Mouse (Mus musculus): ENCODE results near the gene Fuz. TPM values are rescaled to one million over a fixed set of nuclear protein-coding genes. Genes with fewer than 3 reads are reported as not detected.

Fuz gene
- polyA plus RNA-seq, 1 experiment: 9.8 TPM

- Histone ChIP-seq H3ac (ENCODE audit: control insufficient read depth, insufficient read length, low read depth) (peak overlapping the region; percentile 56), H3K79me2 (ENCODE audit: control insufficient read depth, insufficient read depth) (peaks cover 52% of the 10 kb centered on the region), H3K79me3 (ENCODE audit: low read depth) (peaks cover 35% of the 10 kb centered on the region), H3K36me3 (ENCODE audit: control insufficient read depth, insufficient read depth) (peaks cover 23% of the 10 kb centered on the region), H3K4me3 (ENCODE audit: insufficient read depth, poor library complexity, severe bottlenecking) (peak overlapping the region; percentile 78), H3K27me3 (ENCODE audit: control insufficient read depth, insufficient read depth, insufficient read length) (no peaks in the 10 kb centered on the region)
- TF ChIP-seq MAX (IDR thresholded peaks at IDR 0.05): no peak
- TF ChIP-seq FOSL1 (IDR thresholded peaks at IDR 0.05; ENCODE audit: insufficient read depth, low read length, poor library complexity, severe bottlenecking): no peak
These were observed 28.1 kb upstream of the Fuz start for GRCm38 (mm10) chr7:44867802-44868201.

GRCm38 (mm10) chr7:44868465-44868864 is 27.4 kb upstream of the Fuz start:
- peaks cover 52% of the 10 kb centered on the region for H3K79me2 ChIP-seq (ENCODE audit: control insufficient read depth, insufficient read depth)
- peak overlapping the region; percentile 78 for H3K4me3 ChIP-seq (ENCODE audit: insufficient read depth, poor library complexity, severe bottlenecking)
- TF ChIP-seq MAX (IDR thresholded peaks at IDR 0.05) (no peak), USF1 (IDR thresholded peaks at IDR 0.05; ENCODE audit: low read depth) (no peak), MYOG (IDR thresholded peaks at IDR 0.05; ENCODE audit: control insufficient read depth, extremely low read depth, insufficient read length) (no peak), FOSL1 (IDR thresholded peaks at IDR 0.05; ENCODE audit: insufficient read depth, low read length, poor library complexity, severe bottlenecking) (no peak), MYOD1 (IDR thresholded peaks at IDR 0.05; ENCODE audit: control insufficient read depth, insufficient read length, low read depth) (no peak), CTCF (IDR thresholded peaks at IDR 0.05; ENCODE audit: control insufficient read depth, insufficient read depth, insufficient read length) (no peak), CEBPB (IDR thresholded peaks at IDR 0.05; ENCODE audit: low read depth) (no peak)
- peak overlapping the region; percentile 57 for H3ac ChIP-seq (ENCODE audit: control insufficient read depth, insufficient read length, low read depth)
- H3K27me3 ChIP-seq (ENCODE audit: control insufficient read depth, insufficient read depth, insufficient read length): no peaks in the 10 kb centered on the region
- H3K79me3 ChIP-seq (ENCODE audit: low read depth): peaks cover 35% of the 10 kb centered on the region
- H3K36me3 ChIP-seq (ENCODE audit: control insufficient read depth, insufficient read depth): peaks cover 21% of the 10 kb centered on the region

- Histone ChIP-seq H3K4me3 (ENCODE audit: insufficient read depth, poor library complexity, severe bottlenecking) (peak overlapping the region; percentile 78), H3K79me2 (ENCODE audit: control insufficient read depth, insufficient read depth) (peaks cover 47% of the 10 kb centered on the region), H3K36me3 (ENCODE audit: control insufficient read depth, insufficient read depth) (peaks cover 16% of the 10 kb centered on the region), H3ac (ENCODE audit: control insufficient read depth, insufficient read length, low read depth) (peak overlapping the region; percentile 87), H3K27me3 (ENCODE audit: control insufficient read depth, insufficient read depth, insufficient read length) (no peaks in the 10 kb centered on the region), H3K79me3 (ENCODE audit: low read depth) (peaks cover 35% of the 10 kb centered on the region)
- TF ChIP-seq MYOD1 (IDR thresholded peaks at IDR 0.05; ENCODE audit: control insufficient read depth, insufficient read length, low read depth) (no peak), MAX (IDR thresholded peaks at IDR 0.05) (no peak), CEBPB (IDR thresholded peaks at IDR 0.05; ENCODE audit: low read depth) (no peak), CTCF (IDR thresholded peaks at IDR 0.05; ENCODE audit: control insufficient read depth, insufficient read depth, insufficient read length) (no peak), MYOG (IDR thresholded peaks at IDR 0.05; ENCODE audit: control insufficient read depth, extremely low read depth, insufficient read length) (no peak), FOSL1 (IDR thresholded peaks at IDR 0.05; ENCODE audit: insufficient read depth, low read length, poor library complexity, severe bottlenecking) (no peak), USF1 (IDR thresholded peaks at IDR 0.05; ENCODE audit: low read depth) (no peak)
These were observed 26.8 kb upstream of the Fuz start for GRCm38 (mm10) chr7:44868919-44869696.

GRCm38 (mm10) chr7:44869697-44870528 is 26.0 kb upstream of the Fuz start, which contains the start of gene Ptov1:
Gene Ptov1, minus strand, starts transcription at chr7:44869788.
- Histone ChIP-seq H3K4me3 (ENCODE audit: insufficient read depth, poor library complexity, severe bottlenecking) (peak within 1 kb of the TSS; percentile 78), H3K36me3 (ENCODE audit: control insufficient read depth, insufficient read depth) (peaks cover 8% of the 10 kb centered on the region), H3K79me3 (ENCODE audit: low read depth) (peaks cover 33% of the 10 kb centered on the region), H3K27me3 (ENCODE audit: control insufficient read depth, insufficient read depth, insufficient read length) (no peaks in the 10 kb centered on the region), H3ac (ENCODE audit: control insufficient read depth, insufficient read length, low read depth) (peak within 1 kb of the TSS; percentile 87), H3K79me2 (ENCODE audit: control insufficient read depth, insufficient read depth) (peaks cover 39% of the 10 kb centered on the region)
- no peak for TF ChIP-seq MYOD1 (IDR thresholded peaks at IDR 0.05; ENCODE audit: control insufficient read depth, insufficient read length, low read depth)
- TF ChIP-seq CEBPB (IDR thresholded peaks at IDR 0.05; ENCODE audit: low read depth): no peak
- TF ChIP-seq MYOG (IDR thresholded peaks at IDR 0.05; ENCODE audit: control insufficient read depth, extremely low read depth, insufficient read length): no peak
- no peak for TF ChIP-seq CTCF (IDR thresholded peaks at IDR 0.05; ENCODE audit: control insufficient read depth, insufficient read depth, insufficient read length)
- no peak for TF ChIP-seq FOSL1 (IDR thresholded peaks at IDR 0.05; ENCODE audit: insufficient read depth, low read length, poor library complexity, severe bottlenecking)
- TF ChIP-seq MAX (IDR thresholded peaks at IDR 0.05): no peak

GRCm38 (mm10) chr7:44870614-44871013 is 25.3 kb upstream of the Fuz start:
- TF ChIP-seq MAX (IDR thresholded peaks at IDR 0.05) (no peak), MYOD1 (IDR thresholded peaks at IDR 0.05; ENCODE audit: control insufficient read depth, insufficient read length, low read depth) (no peak), MYOG (IDR thresholded peaks at IDR 0.05; ENCODE audit: control insufficient read depth, extremely low read depth, insufficient read length) (no peak), FOSL1 (IDR thresholded peaks at IDR 0.05; ENCODE audit: insufficient read depth, low read length, poor library complexity, severe bottlenecking) (no peak), USF1 (IDR thresholded peaks at IDR 0.05; ENCODE audit: low read depth) (no peak), CTCF (IDR thresholded peaks at IDR 0.05; ENCODE audit: control insufficient read depth, insufficient read depth, insufficient read length) (no peak), CEBPB (IDR thresholded peaks at IDR 0.05; ENCODE audit: low read depth) (no peak)
- H3K79me3 ChIP-seq (ENCODE audit: low read depth): peaks cover 28% of the 10 kb centered on the region
- peaks cover 32% of the 10 kb centered on the region for H3K79me2 ChIP-seq (ENCODE audit: control insufficient read depth, insufficient read depth)
- H3K36me3 ChIP-seq (ENCODE audit: control insufficient read depth, insufficient read depth): peaks cover 5% of the 10 kb centered on the region
- no peaks in the 10 kb centered on the region for H3K27me3 ChIP-seq (ENCODE audit: control insufficient read depth, insufficient read depth, insufficient read length)
- peak overlapping the region; percentile 44 for H3ac ChIP-seq (ENCODE audit: control insufficient read depth, insufficient read length, low read depth)
- H3K4me3 ChIP-seq (ENCODE audit: insufficient read depth, poor library complexity, severe bottlenecking): no peak overlapping the region

Measured in C2C12 (cell line).